Mouse (Mus musculus) stomach, postnatal 0 days (tissue): ENCODE results near the gene Aldh3b3.

ENCODE experiments used
- CTCF ChIP-seq: IDR thresholded peaks from 2 replicates; pipeline ENCODE4 v1.5.1; 2016; ENCODE audit warnings: antibody characterized with exemption, low read depth, mild to moderate bottlenecking, moderate library complexity
- EP300 ChIP-seq: optimal IDR thresholded peaks from 2 replicates; pipeline ENCODE3; 2016; ENCODE audit warnings: antibody characterized with exemption

GRCm38 (mm10) chr19:3955804-3956203 is 2.6 kb upstream of the Aldh3b3 start:
- no peak for TF ChIP-seq CTCF
- no peak for TF ChIP-seq EP300
